Mouse (Mus musculus) heart, postnatal 0 days (tissue): ENCODE results near the gene Cenpc1. TPM values are rescaled to one million over a fixed set of nuclear protein-coding genes. Genes with fewer than 3 reads are reported as not detected.

Experiments used
- ATAC-seq: fragments of 200-750 bp; cut with Nextera tagmentation; 2 replicates; pipeline ENCODE4 v1.8.0; 2017; ENCODE audit warnings: low read depth, moderate number of reproducible peaks, moderate library complexity; ENCODE audit not compliant: insufficient read depth
- DNase-seq: peaks from one replicate; pipeline ENCODE4 v3.0.0-alpha.2; 2016; ENCODE audit warnings: low spot score
- H3K27ac ChIP-seq: fragments of 300-500 bp; sonication (generic); 2 replicates; pipeline ENCODE4 v1.5.1; 2014; ENCODE audit warnings: low read depth, mild to moderate bottlenecking
- H3K27me3 ChIP-seq: fragments of 300-500 bp; sonication (generic); 2 replicates; pipeline ENCODE4 v1.6.1; 2014; ENCODE audit warnings: low read length, mixed read lengths; ENCODE audit not compliant: control insufficient read depth, insufficient read depth
- H3K36me3 ChIP-seq: fragments of 300-500 bp; sonication (generic); replicated peaks from 2 replicates; pipeline ENCODE4 v1.6.1; 2014; ENCODE audit warnings: low read length, mixed read lengths; ENCODE audit not compliant: control insufficient read depth, insufficient read depth
- H3K4me1 ChIP-seq: fragments of 300-500 bp; sonication (generic); 2 replicates; pipeline ENCODE4 v1.6.1; 2014; ENCODE audit warnings: antibody characterized with exemption; ENCODE audit not compliant: control insufficient read depth, insufficient read depth
- H3K4me2 ChIP-seq: fragments of 300-500 bp; sonication (generic); 2 replicates; pipeline ENCODE4 v1.6.1; 2014; ENCODE audit warnings: low read depth, mild to moderate bottlenecking, low read length, moderate library complexity
- H3K4me3 ChIP-seq: fragments of 300-500 bp; sonication (generic); 2 replicates; pipeline ENCODE4 v1.5.1; 2014; ENCODE audit warnings: low read depth, low read length
- H3K9ac ChIP-seq: fragments of 300-500 bp; sonication (generic); replicated peaks from 2 replicates; pipeline ENCODE4 v1.6.1; 2014; ENCODE audit warnings: low read depth, low read length, mixed read lengths
- H3K9me3 ChIP-seq: fragments of 300-500 bp; sonication (generic); replicated peaks from 2 replicates; pipeline ENCODE4 v1.6.1; 2016; ENCODE audit warnings: low read length; ENCODE audit not compliant: control insufficient read depth
- CTCF ChIP-seq: IDR thresholded peaks from 2 replicates; pipeline ENCODE4 v1.5.1; 2016; ENCODE audit warnings: antibody characterized with exemption, control low read depth, low read depth
- EP300 ChIP-seq: IDR thresholded peaks from 2 replicates; pipeline ENCODE4 v1.6.1; 2016; ENCODE audit warnings: antibody characterized with exemption, low read depth
- WGBS: fragments of 180-500 bp; shearing (Covaris S2); extraction: QIAGEN DNeasy Blood & Tissue Kit; methylation state at CpG from one replicate; pipeline ENCODE4 v1.1.7; 2014; 5-methylcytosine and 5-hydroxymethylcytosine counted together
- polyA plus RNA-seq: library from polyadenylated mRNA; unstranded; fragments of >200 nt; fragmentation: Nextera tagmentation; extraction: Ambion mirVana; gene quantifications from 2 replicates; pipeline ENCODE4 v1.2.1, GENCODE M21; 2015
- total RNA-seq: library from RNA; depleted of rRNA; stranded (reverse); fragments of >200 nt; gene quantifications from 2 replicates; pipeline ENCODE4 v1.2.3, GENCODE M21; 2014; ENCODE audit warnings: low replicate concordance

The Cenpc1 gene
- total and polyA plus RNA-seq, 2 experiments from 2014 or later: 5.5 to 10.2 TPM

GRCm38 (mm10) chr5:85996545-85997510, 68.6 kb downstream of the Cenpc1 start:
- TF ChIP-seq CTCF (no peak), EP300 (no peak)
- H3K9me3 ChIP-seq: no peaks in the 10 kb centered on the region
- ATAC-seq (no peak), DNase-seq (no peak)
- H3K27ac ChIP-seq: no peak overlapping the region
- H3K9ac ChIP-seq: no peak overlapping the region
- no peak overlapping the region for H3K4me3 ChIP-seq
- H3K36me3 ChIP-seq: no peaks in the 10 kb centered on the region
- H3K4me2 ChIP-seq: no peak overlapping the region
- H3K27me3 ChIP-seq: no peaks in the 10 kb centered on the region
- H3K4me1 ChIP-seq: no peaks in the 10 kb centered on the region; the same call in 1 of the 2 replicates
- 84% methylated on average over 6 of the region's 6 CpGs for WGBS

- Histone ChIP-seq H3K9ac (no peak overlapping the region), H3K4me2 (no peak overlapping the region), H3K27me3 (no peaks in the 10 kb centered on the region), H3K4me3 (no peak overlapping the region), H3K4me1 (no peaks in the 10 kb centered on the region; the same call in 1 of the 2 replicates), H3K27ac (no peak overlapping the region), H3K36me3 (no peaks in the 10 kb centered on the region), H3K9me3 (no peaks in the 10 kb centered on the region)
- TF ChIP-seq EP300 (no peak), CTCF (peak; percentile 34; the same call in 1 of the 2 replicates)
- WGBS: 32% methylated on average over 1 of the region's 1 CpGs
- DNase-seq: peak; percentile 7
- ATAC-seq: no peak
Measured at GRCm38 (mm10) chr5:85994551-85994950, 70.8 kb downstream of the Cenpc1 start.

- TF ChIP-seq CTCF (no peak), EP300 (no peak)
- no peak for ATAC-seq
- H3K36me3 ChIP-seq: no peaks in the 10 kb centered on the region
- H3K9ac ChIP-seq: no peak overlapping the region
- 75% methylated on average over 4 of the region's 4 CpGs for WGBS
- no peaks in the 10 kb centered on the region for H3K9me3 ChIP-seq
- no peaks in the 10 kb centered on the region for H3K27me3 ChIP-seq
- DNase-seq: no peak
- no peak overlapping the region for H3K4me2 ChIP-seq
- no peak overlapping the region for H3K27ac ChIP-seq
- no peaks in the 10 kb centered on the region; the same call in 1 of the 2 replicates for H3K4me1 ChIP-seq
- H3K4me3 ChIP-seq: no peak overlapping the region
Measured at GRCm38 (mm10) chr5:85992805-85993721, 72.3 kb downstream of the Cenpc1 start.

- no peaks in the 10 kb centered on the region for H3K27me3 ChIP-seq
- ATAC-seq: no peak
- 19% methylated on average over 1 of the region's 1 CpGs for WGBS
Measured at GRCm38 (mm10) chr5:85992055-85992454, 73.3 kb downstream of the Cenpc1 start.

GRCm38 (mm10) chr5:85987516-85987863, 77.9 kb downstream of the Cenpc1 start:
- Histone ChIP-seq H3K4me3 (no peak overlapping the region), H3K9ac (no peak overlapping the region), H3K4me2 (no peak overlapping the region), H3K9me3 (no peaks in the 10 kb centered on the region), H3K27me3 (no peaks in the 10 kb centered on the region), H3K4me1 (no peaks in the 10 kb centered on the region), H3K36me3 (no peaks in the 10 kb centered on the region), H3K27ac (no peak overlapping the region)
- no peak for DNase-seq
- no peak for TF ChIP-seq EP300
- no peak for TF ChIP-seq CTCF
- WGBS: 66% methylated on average over 2 of the region's 2 CpGs
- no peak for ATAC-seq

More at GRCm38 (mm10) chr5:85992055-85992454, 73.3 kb downstream of the Cenpc1 start:
- DNase-seq: peak; percentile 21
- Histone ChIP-seq H3K36me3 (no peaks in the 10 kb centered on the region), H3K27ac (no peak overlapping the region), H3K4me1 (no peaks in the 10 kb centered on the region; the same call in 1 of the 2 replicates), H3K4me2 (no peak overlapping the region), H3K9me3 (no peaks in the 10 kb centered on the region), H3K4me3 (no peak overlapping the region), H3K9ac (no peak overlapping the region)
- TF ChIP-seq EP300: no peak
- TF ChIP-seq CTCF: peak; percentile 48
